Mouse (Mus musculus): ENCODE data around the gene Tcea2. TPM values are rescaled to one million over a fixed set of nuclear protein-coding genes. Genes with fewer than 3 reads are reported as not detected.

Tcea2 gene
- polyA plus RNA-seq, 1 experiment = 13.0 TPM

DNA sequence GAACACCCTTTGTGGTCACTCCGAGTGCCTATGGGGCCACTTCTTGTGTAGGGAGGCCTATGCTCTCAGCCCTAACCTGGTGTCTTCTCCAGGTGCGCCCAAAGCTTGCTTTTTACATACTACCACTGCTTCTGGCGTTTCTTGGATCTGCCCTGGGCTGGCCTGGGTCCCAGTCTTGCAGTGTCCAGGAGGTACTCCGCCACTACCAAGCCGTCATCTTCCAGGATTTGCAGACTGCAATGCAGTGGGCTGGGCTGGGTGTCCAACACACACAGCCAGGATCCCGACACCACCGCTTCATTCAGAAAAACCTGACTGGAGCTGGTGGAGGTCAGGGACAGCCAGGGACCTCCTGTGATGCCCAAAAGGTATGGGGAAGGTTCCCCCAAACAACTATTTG, 21.6 kb upstream of the Tcea2 start:
- TF ChIP-seq CTCF (IDR thresholded peaks at IDR 0.05; ENCODE audit: low read depth, low read length) (no peak), EP300 (IDR thresholded peaks at IDR 0.05; ENCODE audit: insufficient read depth, low read depth, low read length) (no peak), POLR2A (IDR thresholded peaks at IDR 0.05; ENCODE audit: insufficient read depth, low read length) (no peak)
- Histone ChIP-seq H3K27me3 (ENCODE audit: control insufficient read depth, insufficient read depth, low read length, poor library complexity, severe bottlenecking) (no peaks in the 10 kb centered on the region), H3K36me3 (ENCODE audit: control insufficient read depth, insufficient read depth, low read length, poor library complexity, severe bottlenecking) (peaks cover 11% of the 10 kb centered on the region), H3K4me3 (ENCODE audit: low read depth, low read length) (no peak overlapping the region), H3K9me3 (replicated peaks; ENCODE audit: control insufficient read depth, insufficient read depth, low read length, poor library complexity, severe bottlenecking) (no peaks in the 10 kb centered on the region), H3K4me1 (ENCODE audit: control insufficient read depth, insufficient read depth, low read length) (peaks cover 3% of the 10 kb centered on the region), H3K9ac (ENCODE audit: low read depth, poor library complexity, severe bottlenecking) (no peak overlapping the region), H3K27ac (ENCODE audit: insufficient read depth, low read length) (no peak overlapping the region)

DNA sequence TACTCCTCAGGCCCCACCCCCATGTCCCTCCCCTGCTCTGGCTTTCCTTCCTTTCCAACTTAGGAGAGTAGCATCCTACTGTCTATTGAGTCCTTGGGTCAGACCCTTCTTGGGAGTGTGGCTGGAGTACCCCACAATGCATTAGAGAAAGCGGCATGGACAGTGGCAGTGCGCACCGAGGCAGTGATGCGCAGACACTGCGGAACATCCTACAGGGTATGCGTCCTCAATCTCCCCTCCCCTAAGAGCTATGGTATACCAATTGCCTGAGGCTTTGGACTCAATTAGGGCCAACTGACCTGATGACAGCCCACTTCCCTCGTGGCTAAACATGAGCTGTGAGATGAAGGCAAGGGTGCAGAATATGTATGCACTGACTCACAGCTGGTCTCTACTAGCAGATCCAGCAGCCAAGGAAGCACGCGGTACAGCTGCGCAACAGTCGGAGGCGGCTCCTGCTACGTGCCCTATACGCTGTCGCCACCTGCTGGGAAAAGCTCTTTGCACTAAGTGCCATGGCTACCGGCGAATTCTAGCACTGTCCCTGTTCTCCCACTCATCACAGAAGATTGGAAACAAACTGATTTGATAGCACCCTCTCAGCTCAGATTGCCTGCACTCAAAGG, 21.1 kb upstream of the Tcea2 start:
- H3K36me3 ChIP-seq (ENCODE audit: control insufficient read depth, insufficient read depth, low read length, poor library complexity, severe bottlenecking) = peaks cover 11% of the 10 kb centered on the region
- H3K9ac ChIP-seq (ENCODE audit: low read depth, poor library complexity, severe bottlenecking) = no peak overlapping the region
- H3K9me3 ChIP-seq (replicated peaks; ENCODE audit: control insufficient read depth, insufficient read depth, low read length, poor library complexity, severe bottlenecking) = no peaks in the 10 kb centered on the region
- no peak for TF ChIP-seq POLR2A (IDR thresholded peaks at IDR 0.05; ENCODE audit: insufficient read depth, low read length)
- TF ChIP-seq CTCF (IDR thresholded peaks at IDR 0.05; ENCODE audit: low read depth, low read length) = peak; percentile 70
- TF ChIP-seq EP300 (IDR thresholded peaks at IDR 0.05; ENCODE audit: insufficient read depth, low read depth, low read length) = no peak
- peaks cover 3% of the 10 kb centered on the region for H3K4me1 ChIP-seq (ENCODE audit: control insufficient read depth, insufficient read depth, low read length)
- H3K4me3 ChIP-seq (ENCODE audit: low read depth, low read length) = peak overlapping the region; percentile 4; the same call in 1 of the 2 replicates
- H3K27ac ChIP-seq (ENCODE audit: insufficient read depth, low read length) = no peak overlapping the region
- H3K27me3 ChIP-seq (ENCODE audit: control insufficient read depth, insufficient read depth, low read length, poor library complexity, severe bottlenecking) = no peaks in the 10 kb centered on the region

DNA sequence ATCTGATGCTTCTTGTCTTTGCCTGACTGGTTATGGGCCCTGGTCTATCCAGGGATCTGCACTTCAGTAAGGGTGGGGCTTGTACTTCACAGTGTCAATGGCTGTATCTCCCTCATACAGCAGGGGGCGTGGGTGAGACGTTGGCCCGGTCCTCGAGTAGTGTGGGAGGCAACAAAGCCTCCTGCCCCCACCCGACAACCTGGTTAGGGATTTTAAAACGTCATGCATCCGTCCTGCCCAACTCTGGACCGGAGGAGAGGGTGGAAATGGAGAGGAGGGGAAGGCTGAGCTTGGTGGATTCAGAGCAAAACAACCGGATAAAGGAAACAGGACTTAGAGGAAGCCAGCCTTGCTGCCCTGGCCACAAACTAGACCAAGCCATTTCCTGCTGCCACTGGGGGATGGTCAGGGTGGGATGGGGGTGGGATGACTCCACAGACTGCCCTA, 20.5 kb upstream of the Tcea2 start:
- TF ChIP-seq EP300 (IDR thresholded peaks at IDR 0.05; ENCODE audit: insufficient read depth, low read depth, low read length) (no peak), CTCF (IDR thresholded peaks at IDR 0.05; ENCODE audit: low read depth, low read length) (peak; percentile 87), POLR2A (IDR thresholded peaks at IDR 0.05; ENCODE audit: insufficient read depth, low read length) (no peak)
- H3K36me3 ChIP-seq (ENCODE audit: control insufficient read depth, insufficient read depth, low read length, poor library complexity, severe bottlenecking) = peaks cover 10% of the 10 kb centered on the region
- H3K4me3 ChIP-seq (ENCODE audit: low read depth, low read length) = no peak overlapping the region
- H3K27ac ChIP-seq (ENCODE audit: insufficient read depth, low read length) = no peak overlapping the region
- peaks cover 3% of the 10 kb centered on the region for H3K4me1 ChIP-seq (ENCODE audit: control insufficient read depth, insufficient read depth, low read length)
- H3K9ac ChIP-seq (ENCODE audit: low read depth, poor library complexity, severe bottlenecking) = no peak overlapping the region
- H3K27me3 ChIP-seq (ENCODE audit: control insufficient read depth, insufficient read depth, low read length, poor library complexity, severe bottlenecking) = no peaks in the 10 kb centered on the region
- H3K9me3 ChIP-seq (replicated peaks; ENCODE audit: control insufficient read depth, insufficient read depth, low read length, poor library complexity, severe bottlenecking) = no peaks in the 10 kb centered on the region

DNA sequence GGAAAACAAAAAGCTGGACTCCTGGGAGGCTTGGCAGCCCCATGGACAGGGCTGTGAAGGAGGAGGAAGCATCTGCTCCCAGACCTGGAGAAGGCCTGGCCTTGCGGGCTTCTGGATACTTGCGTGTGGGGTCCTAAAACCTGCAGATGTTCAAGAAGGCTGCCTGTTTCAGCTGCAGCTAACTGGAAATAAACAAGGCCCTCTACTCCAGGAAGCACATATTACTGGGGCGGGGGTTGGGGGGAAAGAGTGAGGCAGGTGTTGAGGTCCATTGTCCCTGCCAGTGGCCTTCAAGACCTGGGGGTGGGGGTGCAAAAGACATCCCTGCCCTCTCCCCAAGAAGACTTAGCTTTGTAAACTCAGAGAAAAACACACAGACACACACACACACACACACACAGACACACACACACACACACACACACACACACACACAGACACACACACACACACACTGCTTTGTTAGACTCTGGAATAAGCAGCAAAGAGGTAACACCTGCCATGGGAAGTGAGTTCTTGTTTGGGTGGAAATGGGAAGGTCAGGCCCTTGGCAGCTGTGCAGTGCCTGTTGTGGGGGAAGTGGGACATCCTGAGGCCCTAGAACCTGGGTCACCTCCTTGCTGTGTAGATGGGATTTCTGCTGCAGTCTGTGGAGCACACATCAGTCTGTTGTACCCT, 17.4 kb upstream of the Tcea2 start:
- H3K4me3 ChIP-seq (ENCODE audit: low read depth, low read length) = no peak overlapping the region
- no peaks in the 10 kb centered on the region for H3K36me3 ChIP-seq (ENCODE audit: control insufficient read depth, insufficient read depth, low read length, poor library complexity, severe bottlenecking)
- no peaks in the 10 kb centered on the region for H3K27me3 ChIP-seq (ENCODE audit: control insufficient read depth, insufficient read depth, low read length, poor library complexity, severe bottlenecking)
- no peak for TF ChIP-seq POLR2A (IDR thresholded peaks at IDR 0.05; ENCODE audit: insufficient read depth, low read length)
- no peak for TF ChIP-seq CTCF (IDR thresholded peaks at IDR 0.05; ENCODE audit: low read depth, low read length)
- TF ChIP-seq EP300 (IDR thresholded peaks at IDR 0.05; ENCODE audit: insufficient read depth, low read depth, low read length) = no peak
- H3K4me1 ChIP-seq (ENCODE audit: control insufficient read depth, insufficient read depth, low read length) = peaks cover 3% of the 10 kb centered on the region
- no peaks in the 10 kb centered on the region for H3K9me3 ChIP-seq (replicated peaks; ENCODE audit: control insufficient read depth, insufficient read depth, low read length, poor library complexity, severe bottlenecking)
- H3K27ac ChIP-seq (ENCODE audit: insufficient read depth, low read length) = no peak overlapping the region
- no peak overlapping the region for H3K9ac ChIP-seq (ENCODE audit: low read depth, poor library complexity, severe bottlenecking)

DNA sequence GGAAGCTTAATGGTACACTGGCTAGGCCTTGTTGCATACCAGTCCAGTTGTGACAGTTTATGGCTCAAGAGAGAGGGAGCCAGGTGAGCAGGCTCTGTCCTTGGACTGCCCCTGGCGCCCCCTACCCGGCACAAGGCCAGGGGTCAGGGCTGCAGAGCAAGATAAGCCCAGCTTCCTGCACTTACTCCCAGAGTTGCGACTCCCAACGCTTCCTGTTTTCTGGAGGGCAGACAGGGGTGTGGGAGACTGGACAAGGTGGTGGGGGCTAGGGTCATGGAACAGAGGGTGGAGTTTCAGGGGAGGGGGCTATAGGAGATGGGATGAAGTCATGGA, 16.8 kb upstream of the Tcea2 start:
- H3K4me3 ChIP-seq (ENCODE audit: low read depth, low read length) = no peak overlapping the region
- peaks cover 3% of the 10 kb centered on the region for H3K4me1 ChIP-seq (ENCODE audit: control insufficient read depth, insufficient read depth, low read length)
- no peak overlapping the region for H3K27ac ChIP-seq (ENCODE audit: insufficient read depth, low read length)
- no peaks in the 10 kb centered on the region for H3K36me3 ChIP-seq (ENCODE audit: control insufficient read depth, insufficient read depth, low read length, poor library complexity, severe bottlenecking)
- H3K27me3 ChIP-seq (ENCODE audit: control insufficient read depth, insufficient read depth, low read length, poor library complexity, severe bottlenecking) = no peaks in the 10 kb centered on the region
- H3K9ac ChIP-seq (ENCODE audit: low read depth, poor library complexity, severe bottlenecking) = no peak overlapping the region
- H3K9me3 ChIP-seq (replicated peaks; ENCODE audit: control insufficient read depth, insufficient read depth, low read length, poor library complexity, severe bottlenecking) = no peaks in the 10 kb centered on the region
- TF ChIP-seq EP300 (IDR thresholded peaks at IDR 0.05; ENCODE audit: insufficient read depth, low read depth, low read length) (no peak), POLR2A (IDR thresholded peaks at IDR 0.05; ENCODE audit: insufficient read depth, low read length) (no peak), CTCF (IDR thresholded peaks at IDR 0.05; ENCODE audit: low read depth, low read length) (peak; percentile 19)

DNA sequence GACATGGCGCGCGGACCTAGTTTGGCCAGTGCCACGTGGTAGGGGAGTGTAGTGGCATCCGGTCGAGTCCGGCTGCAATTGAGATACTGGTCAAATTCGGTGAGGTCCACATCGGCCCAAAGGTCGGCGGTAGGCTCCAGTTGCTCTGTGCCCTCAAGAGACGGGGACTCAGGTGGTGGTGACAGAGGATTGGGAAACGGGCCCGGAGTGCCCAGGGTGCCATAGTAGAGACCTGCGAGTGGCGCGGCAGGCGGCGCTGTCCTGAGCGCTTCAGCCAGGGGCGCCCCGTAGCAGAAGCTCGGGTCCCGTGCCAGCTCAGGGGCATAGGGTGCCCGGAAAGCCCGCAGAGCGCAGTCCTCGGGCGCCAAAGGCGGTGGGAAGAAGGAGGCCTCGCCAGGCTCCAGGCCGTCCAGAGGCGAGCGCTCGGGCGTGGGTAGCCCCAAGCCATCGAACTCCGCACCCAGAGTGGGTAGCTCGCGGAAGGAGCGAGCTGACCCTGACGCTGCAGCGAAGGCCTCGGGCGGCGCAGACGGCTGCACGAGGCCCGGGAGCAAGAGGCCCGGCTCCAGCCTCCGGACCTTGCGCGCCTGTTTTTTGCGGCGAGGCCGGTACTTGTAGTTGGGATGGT, 9.7 kb upstream of the Tcea2 start:
- peaks cover 2% of the 10 kb centered on the region; the same call in 1 of the 2 replicates for H3K27me3 ChIP-seq (ENCODE audit: control insufficient read depth, insufficient read depth, low read length, poor library complexity, severe bottlenecking)
- no peak overlapping the region for H3K27ac ChIP-seq (ENCODE audit: insufficient read depth, low read length)
- no peaks in the 10 kb centered on the region for H3K9me3 ChIP-seq (replicated peaks; ENCODE audit: control insufficient read depth, insufficient read depth, low read length, poor library complexity, severe bottlenecking)
- peak overlapping the region; percentile 65 for H3K9ac ChIP-seq (ENCODE audit: low read depth, poor library complexity, severe bottlenecking)
- H3K4me3 ChIP-seq (ENCODE audit: low read depth, low read length) = peak overlapping the region; percentile 58
- no peaks in the 10 kb centered on the region for H3K4me1 ChIP-seq (ENCODE audit: control insufficient read depth, insufficient read depth, low read length)
- H3K36me3 ChIP-seq (ENCODE audit: control insufficient read depth, insufficient read depth, low read length, poor library complexity, severe bottlenecking) = no peaks in the 10 kb centered on the region
- TF ChIP-seq EP300 (IDR thresholded peaks at IDR 0.05; ENCODE audit: insufficient read depth, low read depth, low read length) = no peak

Data from ES-Bruce4 (cell line).